Mouse (Mus musculus): ENCODE measurements at regions not wholly inside any gene's neighbourhood (a gene's known extent, or its start where the extent isn't known, plus 50 kb on each side); places are given as distances from the start of the nearest gene placed in this dataset.

DNA sequence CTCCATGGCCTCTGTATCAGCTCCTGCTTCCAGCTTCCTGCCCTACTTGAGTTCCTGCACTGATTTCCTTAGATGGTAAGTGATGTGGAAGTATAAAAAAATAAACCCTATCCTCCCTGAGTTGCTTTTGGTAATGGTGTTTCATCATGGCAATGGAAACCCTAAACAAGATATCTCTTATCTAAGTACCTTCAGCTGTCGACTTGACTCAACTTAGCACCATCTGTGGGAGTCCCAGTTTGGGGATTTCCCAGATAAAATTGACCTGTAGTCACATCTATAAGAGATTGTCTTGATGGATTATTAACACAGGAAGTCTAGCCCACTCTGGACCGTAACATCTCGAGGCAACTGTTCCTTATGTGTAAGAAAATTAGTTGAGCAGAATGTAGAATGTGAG is 570.2 kb upstream of the Gm10306 start:
- no peaks in the 10 kb centered on the region for H3K27me3 ChIP-seq (ENCODE audit: low read depth, poor library complexity, severe bottlenecking)
- H3K36me3 ChIP-seq = no peaks in the 10 kb centered on the region
- DNase-seq (ENCODE audit: low spot score) = no peak
- no peak overlapping the region for H3K27ac ChIP-seq
- H3K4me3 ChIP-seq = no peak overlapping the region
- H3K4me1 ChIP-seq = no peaks in the 10 kb centered on the region
- 90% methylated on average over 3 of the region's 3 CpGs for WGBS
- H3K9me3 ChIP-seq (replicated peaks) = no peaks in the 10 kb centered on the region

DNA sequence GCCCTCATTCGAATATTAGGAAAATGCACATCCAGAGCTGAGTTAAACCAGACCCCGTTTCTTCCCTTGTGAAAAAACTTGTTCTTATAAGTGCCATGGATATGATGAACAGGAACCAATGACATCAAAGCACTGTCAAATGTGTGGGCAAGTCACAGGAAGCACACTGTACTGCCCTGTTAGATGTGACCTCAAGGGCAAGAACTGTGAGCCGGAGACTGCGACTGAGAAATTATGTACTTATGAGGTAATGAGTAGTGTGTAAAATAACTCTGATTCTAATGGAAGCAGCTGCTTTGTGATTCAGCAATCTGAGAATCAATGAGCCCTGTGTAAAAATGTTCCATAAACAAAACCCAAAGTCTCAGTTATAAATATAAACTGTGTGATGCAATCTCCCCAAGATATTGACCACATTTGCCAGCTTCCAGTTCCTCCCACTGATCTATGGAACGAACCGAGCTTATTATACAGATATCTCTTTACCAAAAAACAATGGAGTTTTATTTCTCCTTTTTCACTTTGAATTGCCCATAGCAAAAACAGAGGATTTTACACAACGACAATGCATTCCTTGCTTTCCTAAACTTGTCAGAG is 566.0 kb upstream of the Gm10306 start:
- no peak overlapping the region for H3K27ac ChIP-seq
- H3K4me3 ChIP-seq = no peak overlapping the region
- H3K4me1 ChIP-seq = no peaks in the 10 kb centered on the region
- no peaks in the 10 kb centered on the region for H3K9me3 ChIP-seq (replicated peaks)
- H3K36me3 ChIP-seq = no peaks in the 10 kb centered on the region
- no peak for DNase-seq (ENCODE audit: low spot score)
- no peaks in the 10 kb centered on the region for H3K27me3 ChIP-seq (ENCODE audit: low read depth, poor library complexity, severe bottlenecking)
- WGBS = 75% methylated on average over 7 of the region's 7 CpGs

- Histone ChIP-seq H3K36me3 (no peaks in the 10 kb centered on the region), H3K27me3 (ENCODE audit: low read depth, poor library complexity, severe bottlenecking) (no peaks in the 10 kb centered on the region), H3K4me1 (no peaks in the 10 kb centered on the region), H3K9me3 (replicated peaks) (no peaks in the 10 kb centered on the region), H3K4me3 (no peak overlapping the region), H3K27ac (no peak overlapping the region)
- WGBS = 93% methylated on average over 1 of the region's 1 CpGs
- no peak for DNase-seq (ENCODE audit: low spot score)
Observed at GRCm38 (mm10) chr4:94005818-94006217, 550.5 kb upstream of the Gm10306 start.

GRCm38 (mm10) chr4:94007088-94007768 is 549.1 kb upstream of the Gm10306 start:
- DNase-seq (ENCODE audit: low spot score) = no peak

GRCm38 (mm10) chr4:94015713-94016112 is 540.6 kb upstream of the Gm10306 start:
- Histone ChIP-seq H3K4me1 (no peaks in the 10 kb centered on the region), H3K9me3 (replicated peaks) (no peaks in the 10 kb centered on the region), H3K27me3 (ENCODE audit: low read depth, poor library complexity, severe bottlenecking) (no peaks in the 10 kb centered on the region), H3K4me3 (no peak overlapping the region), H3K36me3 (no peaks in the 10 kb centered on the region), H3K27ac (no peak overlapping the region)
- 94% methylated on average over 2 of the region's 2 CpGs for WGBS
- no peak for DNase-seq (ENCODE audit: low spot score)

More at GRCm38 (mm10) chr4:94007088-94007768, 549.1 kb upstream of the Gm10306 start:
- 56% methylated on average over 8 of the region's 8 CpGs for WGBS
- Histone ChIP-seq H3K27ac (no peak overlapping the region), H3K4me1 (no peaks in the 10 kb centered on the region), H3K4me3 (no peak overlapping the region), H3K36me3 (no peaks in the 10 kb centered on the region), H3K9me3 (replicated peaks) (no peaks in the 10 kb centered on the region), H3K27me3 (ENCODE audit: low read depth, poor library complexity, severe bottlenecking) (no peaks in the 10 kb centered on the region)

DNA sequence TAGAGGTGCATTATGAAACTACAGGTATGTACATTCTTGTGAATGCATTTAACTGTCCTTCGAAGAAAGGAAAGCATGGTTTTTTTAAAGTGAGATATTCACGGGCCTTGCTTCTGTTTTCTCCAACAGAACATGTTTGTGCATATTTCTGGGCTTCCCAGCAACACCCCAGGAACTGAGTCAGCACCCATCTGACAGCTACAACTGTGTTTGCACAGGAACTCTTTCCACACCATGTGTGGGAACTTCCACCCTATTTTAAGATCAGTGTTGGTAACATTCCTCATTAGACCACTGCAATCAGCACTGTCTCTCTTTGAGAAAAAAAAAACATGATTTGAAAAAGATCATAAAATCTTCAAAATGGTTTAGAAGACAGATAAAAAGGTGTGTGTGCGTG is 538.6 kb upstream of the Gm10306 start:
- no peaks in the 10 kb centered on the region for H3K27me3 ChIP-seq (ENCODE audit: low read depth, poor library complexity, severe bottlenecking)
- DNase-seq (ENCODE audit: low spot score) = no peak

DNA sequence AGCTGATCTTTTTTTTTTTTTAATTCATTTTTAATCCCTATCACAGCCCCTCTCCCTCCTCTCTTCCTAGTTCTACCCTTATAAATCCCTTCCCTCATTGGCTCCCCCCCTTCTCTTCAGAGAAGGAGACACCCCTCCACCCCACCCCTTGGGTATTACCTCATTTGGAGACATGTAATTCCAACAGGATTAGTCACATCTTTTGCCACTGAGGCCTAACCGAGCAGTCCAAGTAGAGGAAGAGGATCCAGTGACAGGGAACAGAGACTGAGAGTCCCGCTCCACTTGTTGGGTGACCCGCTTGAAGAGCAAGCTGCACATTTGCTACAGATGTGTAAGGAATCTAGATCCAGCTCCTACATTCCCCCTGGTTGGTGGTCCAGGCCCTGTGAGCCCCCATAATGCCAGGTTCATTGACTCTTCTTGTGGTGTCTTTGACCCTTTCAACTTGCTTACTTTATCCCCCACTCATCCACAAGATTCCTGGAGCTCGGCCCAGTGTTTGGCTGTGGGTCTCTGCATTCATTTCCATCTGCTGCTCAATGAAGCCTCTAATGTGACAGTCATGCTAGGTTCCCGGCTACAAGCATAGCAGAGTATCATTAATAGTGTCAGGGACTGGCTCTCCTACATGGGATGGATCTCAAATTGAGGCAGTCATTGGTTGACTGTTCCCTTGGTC is 506.6 kb upstream of the Gm10306 start:
- 87% methylated on average over 5 of the region's 5 CpGs for WGBS
- H3K27ac ChIP-seq = no peak overlapping the region
- H3K4me3 ChIP-seq = no peak overlapping the region
- H3K4me1 ChIP-seq = no peaks in the 10 kb centered on the region
- no peak for DNase-seq (ENCODE audit: low spot score)
- H3K36me3 ChIP-seq = no peaks in the 10 kb centered on the region
- no peaks in the 10 kb centered on the region for H3K27me3 ChIP-seq (ENCODE audit: low read depth, poor library complexity, severe bottlenecking)
- no peaks in the 10 kb centered on the region for H3K9me3 ChIP-seq (replicated peaks)

More for the DNA sequence above, 538.6 kb upstream of the Gm10306 start:
- Histone ChIP-seq H3K36me3 (no peaks in the 10 kb centered on the region), H3K4me1 (no peaks in the 10 kb centered on the region), H3K27ac (no peak overlapping the region), H3K9me3 (replicated peaks) (no peaks in the 10 kb centered on the region), H3K4me3 (no peak overlapping the region)
- 89% methylated on average over 3 of the region's 3 CpGs for WGBS

- 84% methylated on average over 11 of the region's 11 CpGs for WGBS
- Histone ChIP-seq H3K36me3 (no peaks in the 10 kb centered on the region), H3K27me3 (ENCODE audit: low read depth, poor library complexity, severe bottlenecking) (no peaks in the 10 kb centered on the region), H3K4me1 (no peaks in the 10 kb centered on the region), H3K27ac (no peak overlapping the region), H3K4me3 (no peak overlapping the region), H3K9me3 (replicated peaks) (no peaks in the 10 kb centered on the region)
- no peak for DNase-seq (ENCODE audit: low spot score)
Observed at GRCm38 (mm10) chr4:94052249-94053162, 503.8 kb upstream of the Gm10306 start.

GRCm38 (mm10) chr4:94073178-94073870 is 483.0 kb upstream of the Gm10306 start:
- no peaks in the 10 kb centered on the region for H3K9me3 ChIP-seq (replicated peaks)
- no peaks in the 10 kb centered on the region for H3K4me1 ChIP-seq
- 77% methylated on average over 9 of the region's 9 CpGs for WGBS
- no peak for DNase-seq (ENCODE audit: low spot score)
- H3K4me3 ChIP-seq = no peak overlapping the region
- H3K27me3 ChIP-seq (ENCODE audit: low read depth, poor library complexity, severe bottlenecking) = no peaks in the 10 kb centered on the region
- no peak overlapping the region for H3K27ac ChIP-seq
- no peaks in the 10 kb centered on the region for H3K36me3 ChIP-seq

DNA sequence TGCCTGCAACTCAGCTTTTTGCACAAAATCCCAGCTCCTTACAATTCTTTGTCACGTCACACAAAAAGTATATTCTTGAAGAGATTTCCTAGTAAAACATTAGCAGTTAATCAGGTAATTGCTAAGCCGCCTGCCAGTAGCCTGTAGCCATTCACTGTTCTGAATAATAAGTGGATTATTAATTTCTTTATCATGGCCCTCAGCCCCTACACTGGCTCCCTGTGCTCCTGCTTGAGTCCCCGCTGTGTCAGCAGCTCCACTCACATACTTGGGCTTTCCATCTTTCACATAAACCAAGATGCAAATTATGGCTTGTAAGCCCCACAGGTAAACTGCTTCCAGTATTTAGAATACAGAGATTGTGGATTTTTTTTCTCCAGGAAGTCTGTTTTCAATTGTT is 473.5 kb upstream of the Gm10306 start:
- no peaks in the 10 kb centered on the region for H3K27me3 ChIP-seq (ENCODE audit: low read depth, poor library complexity, severe bottlenecking)
- DNase-seq (ENCODE audit: low spot score) = no peak
- WGBS = 85% methylated on average over 3 of the region's 3 CpGs
- H3K27ac ChIP-seq = no peak overlapping the region
- no peak overlapping the region for H3K4me3 ChIP-seq
- no peaks in the 10 kb centered on the region for H3K9me3 ChIP-seq (replicated peaks)
- no peaks in the 10 kb centered on the region for H3K4me1 ChIP-seq
- no peaks in the 10 kb centered on the region for H3K36me3 ChIP-seq

DNA sequence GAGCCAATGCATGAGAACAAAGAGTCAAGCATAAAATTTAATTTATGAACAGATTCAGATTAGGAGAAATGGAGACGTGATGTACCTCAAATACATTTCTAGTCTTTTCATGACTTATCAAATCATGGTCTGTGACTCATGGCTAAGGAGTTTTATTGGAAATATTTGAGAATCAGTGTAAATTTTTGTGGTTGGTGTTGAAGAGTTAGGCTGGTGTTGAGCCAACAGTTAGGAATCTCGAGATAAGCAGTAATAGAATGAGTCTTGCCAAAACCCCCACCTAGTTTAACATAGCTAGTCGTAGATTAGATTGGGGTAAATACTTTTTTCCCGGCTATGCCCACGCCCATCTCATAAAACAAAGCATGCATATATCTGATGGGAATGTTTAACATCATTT is 462.0 kb upstream of the Gm10306 start:
- no peaks in the 10 kb centered on the region for H3K36me3 ChIP-seq
- H3K4me1 ChIP-seq = no peaks in the 10 kb centered on the region
- H3K4me3 ChIP-seq = no peak overlapping the region
- H3K9me3 ChIP-seq (replicated peaks) = no peaks in the 10 kb centered on the region
- H3K27me3 ChIP-seq (ENCODE audit: low read depth, poor library complexity, severe bottlenecking) = no peaks in the 10 kb centered on the region
- DNase-seq (ENCODE audit: low spot score) = no peak
- WGBS = 85% methylated on average over 5 of the region's 5 CpGs
- H3K27ac ChIP-seq = no peak overlapping the region

GRCm38 (mm10) chr4:94106941-94107340 is 449.4 kb upstream of the Gm10306 start:
- H3K27ac ChIP-seq = no peak overlapping the region

More at GRCm38 (mm10) chr4:94106941-94107340, 449.4 kb upstream of the Gm10306 start:
- Histone ChIP-seq H3K4me3 (no peak overlapping the region), H3K4me1 (no peaks in the 10 kb centered on the region), H3K27me3 (ENCODE audit: low read depth, poor library complexity, severe bottlenecking) (no peaks in the 10 kb centered on the region), H3K36me3 (no peaks in the 10 kb centered on the region), H3K9me3 (replicated peaks) (no peaks in the 10 kb centered on the region)
- no peak for DNase-seq (ENCODE audit: low spot score)
- 88% methylated on average over 4 of the region's 4 CpGs for WGBS

All from limb, embryonic 10.5 days (tissue).